Mouse (Mus musculus): Measurements from ENCODE around the gene Fbxo34.

DNA sequence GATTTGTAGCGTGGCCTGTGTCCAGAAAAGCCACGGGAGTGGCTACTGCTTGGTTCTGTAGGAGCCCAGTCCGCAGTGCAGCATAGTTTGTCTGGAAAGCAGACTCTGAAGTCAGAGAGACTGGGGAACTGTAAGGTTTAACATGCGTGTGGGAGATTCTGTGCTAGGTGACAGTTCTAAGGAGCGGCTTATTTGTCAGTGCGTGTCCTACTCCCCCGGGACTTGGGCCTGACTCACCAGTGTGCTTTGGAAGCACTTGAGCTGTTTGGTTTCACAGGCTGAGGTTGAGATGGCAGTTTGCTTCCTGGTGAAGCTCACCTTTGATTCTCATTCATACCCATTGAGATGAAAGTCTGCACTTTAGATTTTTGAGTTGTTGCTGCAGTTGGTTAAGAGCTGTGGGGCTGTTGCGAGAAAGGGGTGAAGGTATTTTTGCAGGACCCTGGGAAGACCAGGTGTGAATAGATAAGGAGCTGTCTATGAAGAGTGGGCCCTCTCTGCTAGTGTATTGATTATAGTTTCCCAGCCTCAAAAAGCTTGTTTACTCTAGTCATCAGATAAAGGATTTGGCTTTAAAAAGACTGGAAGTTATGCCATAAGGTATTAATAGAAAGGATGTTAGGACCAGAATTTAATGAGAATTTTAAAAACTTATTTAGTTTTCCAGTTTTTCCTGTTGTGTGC is 24.5 kb downstream of the Fbxo34 start:
- TF ChIP-seq CTCF (IDR thresholded peaks at IDR 0.05; ENCODE audit: insufficient read depth, low read depth, low read length) (no peak), POLR2A (IDR thresholded peaks at IDR 0.05; ENCODE audit: insufficient read depth, low read depth, low read length) (no peak)
